Mouse (Mus musculus): ENCODE measurements around the gene Gm20388. TPM values are rescaled to one million over a fixed set of nuclear protein-coding genes. Genes with fewer than 3 reads are reported as not detected.

The Gm20388 gene
- polyA plus RNA-seq, 1 experiment = 28.1 TPM

GRCm38 (mm10) chr8:121970225-121970624 is 2059.6 kb downstream of the Gm20388 start:
- Histone ChIP-seq H3K9ac (ENCODE audit: low read depth, poor library complexity, severe bottlenecking) (no peak overlapping the region), H3K9me3 (replicated peaks; ENCODE audit: control insufficient read depth, insufficient read depth, low read length, poor library complexity, severe bottlenecking) (no peaks in the 10 kb centered on the region), H3K27me3 (ENCODE audit: control insufficient read depth, insufficient read depth, low read length, poor library complexity, severe bottlenecking) (no peaks in the 10 kb centered on the region), H3K4me1 (ENCODE audit: control insufficient read depth, insufficient read depth, low read length) (peaks cover 4% of the 10 kb centered on the region), H3K27ac (ENCODE audit: insufficient read depth, low read length) (no peak overlapping the region), H3K36me3 (ENCODE audit: control insufficient read depth, insufficient read depth, low read length, poor library complexity, severe bottlenecking) (peaks cover 11% of the 10 kb centered on the region), H3K4me3 (ENCODE audit: low read depth, low read length) (no peak overlapping the region)
- TF ChIP-seq EP300 (IDR thresholded peaks at IDR 0.05; ENCODE audit: insufficient read depth, low read depth, low read length) (no peak), CTCF (IDR thresholded peaks at IDR 0.05; ENCODE audit: low read depth, low read length) (no peak), POLR2A (IDR thresholded peaks at IDR 0.05; ENCODE audit: insufficient read depth, low read length) (no peak)

DNA sequence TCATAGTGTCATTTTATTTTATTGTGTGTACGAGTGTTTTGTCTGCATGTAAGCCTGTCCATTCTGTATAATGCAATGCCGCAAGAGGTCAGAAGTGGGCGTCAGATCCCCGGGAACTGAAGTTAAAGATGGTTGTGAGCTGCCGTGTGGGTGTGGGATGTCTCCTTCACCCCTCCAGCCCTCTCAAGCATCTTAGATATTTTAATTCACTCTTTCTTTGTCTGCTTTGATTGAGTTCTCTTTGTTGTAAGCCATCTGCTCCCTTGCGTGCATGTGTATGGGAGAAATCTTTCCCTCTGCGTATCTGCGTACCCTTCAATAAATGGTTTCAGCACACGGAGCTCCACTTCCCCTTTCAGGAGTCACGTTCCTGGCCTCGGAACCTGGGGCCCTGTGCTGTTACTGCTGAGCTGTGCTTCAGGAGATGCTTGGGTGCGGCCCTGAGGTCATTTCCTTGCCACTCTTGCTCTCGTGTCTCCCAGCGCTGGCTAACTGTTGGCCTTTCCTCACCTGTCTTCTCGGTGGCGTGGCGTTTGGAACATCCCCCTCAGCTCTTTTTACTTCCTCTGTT is 2060.9 kb downstream of the Gm20388 start:
- Histone ChIP-seq H3K9ac (ENCODE audit: low read depth, poor library complexity, severe bottlenecking) (no peak overlapping the region), H3K27ac (ENCODE audit: insufficient read depth, low read length) (no peak overlapping the region)
- TF ChIP-seq CTCF (IDR thresholded peaks at IDR 0.05; ENCODE audit: low read depth, low read length) (no peak), POLR2A (IDR thresholded peaks at IDR 0.05; ENCODE audit: insufficient read depth, low read length) (no peak), EP300 (IDR thresholded peaks at IDR 0.05; ENCODE audit: insufficient read depth, low read depth, low read length) (no peak)

GRCm38 (mm10) chr8:121973906-121974305 is 2063.3 kb downstream of the Gm20388 start:
- H3K36me3 ChIP-seq (ENCODE audit: control insufficient read depth, insufficient read depth, low read length, poor library complexity, severe bottlenecking) = peaks cover 33% of the 10 kb centered on the region
- H3K9ac ChIP-seq (ENCODE audit: low read depth, poor library complexity, severe bottlenecking) = no peak overlapping the region
- TF ChIP-seq POLR2A (IDR thresholded peaks at IDR 0.05; ENCODE audit: insufficient read depth, low read length) = no peak
- TF ChIP-seq CTCF (IDR thresholded peaks at IDR 0.05; ENCODE audit: low read depth, low read length) = no peak
- no peak for TF ChIP-seq EP300 (IDR thresholded peaks at IDR 0.05; ENCODE audit: insufficient read depth, low read depth, low read length)

More for the DNA sequence above, 2060.9 kb downstream of the Gm20388 start:
- Histone ChIP-seq H3K4me3 (ENCODE audit: low read depth, low read length) (no peak overlapping the region), H3K9me3 (replicated peaks; ENCODE audit: control insufficient read depth, insufficient read depth, low read length, poor library complexity, severe bottlenecking) (no peaks in the 10 kb centered on the region), H3K36me3 (ENCODE audit: control insufficient read depth, insufficient read depth, low read length, poor library complexity, severe bottlenecking) (peaks cover 24% of the 10 kb centered on the region), H3K27me3 (ENCODE audit: control insufficient read depth, insufficient read depth, low read length, poor library complexity, severe bottlenecking) (no peaks in the 10 kb centered on the region), H3K4me1 (ENCODE audit: control insufficient read depth, insufficient read depth, low read length) (peaks cover 3% of the 10 kb centered on the region)

DNA sequence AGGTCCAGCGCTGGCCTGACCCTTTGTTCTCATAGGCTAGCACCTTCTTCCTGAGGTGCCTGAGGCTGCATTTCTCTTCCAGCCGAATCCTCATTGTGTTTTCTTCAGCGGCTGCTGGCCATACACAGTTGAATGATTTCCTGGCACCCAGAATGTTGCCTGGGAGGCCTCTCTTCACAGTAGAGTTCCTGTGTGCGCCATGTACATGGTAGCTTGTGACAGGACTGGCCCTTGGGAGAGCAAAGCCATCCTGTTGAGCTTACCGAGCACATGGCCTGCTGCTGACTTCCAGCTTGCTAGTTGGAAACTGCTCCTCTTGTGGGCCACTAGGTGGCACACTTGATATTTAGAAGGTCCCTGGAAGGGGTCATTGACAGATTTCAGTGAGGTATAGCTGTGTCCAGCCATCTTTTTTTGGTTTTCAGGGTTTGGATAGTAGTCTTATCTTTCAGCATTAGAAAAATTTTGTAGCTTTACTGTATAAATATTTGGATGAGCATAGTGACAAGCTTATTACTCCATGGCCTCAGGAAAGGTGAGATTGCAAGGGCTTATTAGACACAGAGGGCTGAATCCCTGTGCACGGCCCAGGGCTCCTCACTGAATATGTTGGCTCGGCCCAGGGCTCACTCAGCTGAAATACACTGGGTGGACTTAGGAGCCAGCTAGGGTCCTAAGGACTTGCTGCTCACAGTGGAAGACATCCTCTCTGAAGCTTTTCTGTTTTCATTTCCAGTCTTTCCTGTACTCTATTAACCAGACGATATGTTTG is 2067.4 kb downstream of the Gm20388 start:
- Histone ChIP-seq H3K36me3 (ENCODE audit: control insufficient read depth, insufficient read depth, low read length, poor library complexity, severe bottlenecking) (peaks cover 59% of the 10 kb centered on the region), H3K4me1 (ENCODE audit: control insufficient read depth, insufficient read depth, low read length) (no peaks in the 10 kb centered on the region), H3K27me3 (ENCODE audit: control insufficient read depth, insufficient read depth, low read length, poor library complexity, severe bottlenecking) (no peaks in the 10 kb centered on the region), H3K4me3 (ENCODE audit: low read depth, low read length) (no peak overlapping the region), H3K27ac (ENCODE audit: insufficient read depth, low read length) (no peak overlapping the region), H3K9ac (ENCODE audit: low read depth, poor library complexity, severe bottlenecking) (no peak overlapping the region), H3K9me3 (replicated peaks; ENCODE audit: control insufficient read depth, insufficient read depth, low read length, poor library complexity, severe bottlenecking) (no peaks in the 10 kb centered on the region)
- TF ChIP-seq CTCF (IDR thresholded peaks at IDR 0.05; ENCODE audit: low read depth, low read length) (peak; percentile 72), EP300 (IDR thresholded peaks at IDR 0.05; ENCODE audit: insufficient read depth, low read depth, low read length) (no peak), POLR2A (IDR thresholded peaks at IDR 0.05; ENCODE audit: insufficient read depth, low read length) (no peak)

More at GRCm38 (mm10) chr8:121973906-121974305, 2063.3 kb downstream of the Gm20388 start:
- Histone ChIP-seq H3K27me3 (ENCODE audit: control insufficient read depth, insufficient read depth, low read length, poor library complexity, severe bottlenecking) (no peaks in the 10 kb centered on the region), H3K4me1 (ENCODE audit: control insufficient read depth, insufficient read depth, low read length) (no peaks in the 10 kb centered on the region), H3K4me3 (ENCODE audit: low read depth, low read length) (no peak overlapping the region), H3K9me3 (replicated peaks; ENCODE audit: control insufficient read depth, insufficient read depth, low read length, poor library complexity, severe bottlenecking) (no peaks in the 10 kb centered on the region), H3K27ac (ENCODE audit: insufficient read depth, low read length) (no peak overlapping the region)

DNA sequence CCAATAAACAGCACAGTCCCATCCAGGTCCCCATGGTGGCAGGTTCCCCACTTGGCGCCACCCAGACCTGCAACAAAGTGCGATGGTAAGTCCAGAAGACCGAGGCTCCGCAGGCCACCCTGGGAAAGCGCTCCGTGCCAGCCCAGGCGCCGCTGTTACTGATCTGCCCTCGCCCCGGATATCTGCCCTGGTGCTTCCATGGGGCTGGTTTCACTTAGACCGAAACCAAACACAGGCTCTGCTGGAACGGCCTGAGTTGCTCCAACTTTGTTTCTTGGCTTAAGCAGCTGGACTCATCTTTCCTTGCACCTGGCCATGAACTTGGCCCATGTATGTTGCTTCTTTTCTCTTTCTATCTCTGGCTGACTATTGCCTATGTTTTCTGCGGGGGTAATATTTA is 2068.0 kb downstream of the Gm20388 start:
- Histone ChIP-seq H3K4me3 (ENCODE audit: low read depth, low read length) (no peak overlapping the region), H3K27ac (ENCODE audit: insufficient read depth, low read length) (no peak overlapping the region), H3K9me3 (replicated peaks; ENCODE audit: control insufficient read depth, insufficient read depth, low read length, poor library complexity, severe bottlenecking) (no peaks in the 10 kb centered on the region), H3K9ac (ENCODE audit: low read depth, poor library complexity, severe bottlenecking) (no peak overlapping the region), H3K27me3 (ENCODE audit: control insufficient read depth, insufficient read depth, low read length, poor library complexity, severe bottlenecking) (no peaks in the 10 kb centered on the region), H3K4me1 (ENCODE audit: control insufficient read depth, insufficient read depth, low read length) (no peaks in the 10 kb centered on the region), H3K36me3 (ENCODE audit: control insufficient read depth, insufficient read depth, low read length, poor library complexity, severe bottlenecking) (peaks cover 66% of the 10 kb centered on the region)
- no peak for TF ChIP-seq EP300 (IDR thresholded peaks at IDR 0.05; ENCODE audit: insufficient read depth, low read depth, low read length)
- TF ChIP-seq POLR2A (IDR thresholded peaks at IDR 0.05; ENCODE audit: insufficient read depth, low read length) = no peak
- TF ChIP-seq CTCF (IDR thresholded peaks at IDR 0.05; ENCODE audit: low read depth, low read length) = no peak

All from ES-Bruce4 (cell line).